Mouse (Mus musculus) midbrain, embryonic 15.5 days (tissue): Measurements from ENCODE around the gene Rcan3. TPM values are rescaled to one million over a fixed set of nuclear protein-coding genes. Genes with fewer than 3 reads are reported as not detected.
A peak's percentile ranks its signal among the peaks of the same experiment; 100 is the strongest.

ENCODE experiments used
- ATAC-seq: fragments of 200-750 bp; cut with Nextera tagmentation; replicated peaks from 2 replicates; pipeline ENCODE4 v1.8.0; 2017; ENCODE audit warnings: moderate TSS enrichment
- H3K27ac ChIP-seq: fragments of 300-500 bp; sonication (generic); 2 replicates; pipeline ENCODE4 v1.5.1; 2015; ENCODE audit warnings: mild to moderate bottlenecking, inconsistent platforms
- H3K27me3 ChIP-seq: fragments of 300-500 bp; sonication (generic); replicated peaks from 2 replicates; pipeline ENCODE4 v1.6.1; 2015; ENCODE audit warnings: inconsistent platforms
- H3K36me3 ChIP-seq: fragments of 300-500 bp; sonication (generic); replicated peaks from 2 replicates; pipeline ENCODE4 v1.6.1; 2015; ENCODE audit warnings: inconsistent platforms
- H3K4me1 ChIP-seq: fragments of 300-500 bp; sonication (generic); 2 replicates; pipeline ENCODE4 v1.6.1; 2015; ENCODE audit warnings: inconsistent platforms
- H3K4me2 ChIP-seq: fragments of 300-500 bp; sonication (generic); 2 replicates; pipeline ENCODE4 v1.6.1; 2015; ENCODE audit warnings: inconsistent platforms, mild to moderate bottlenecking, moderate library complexity
- H3K4me3 ChIP-seq: fragments of 300-500 bp; sonication (generic); 2 replicates; pipeline ENCODE4 v1.5.1; 2015; ENCODE audit warnings: mild to moderate bottlenecking, inconsistent platforms
- H3K9ac ChIP-seq: fragments of 300-500 bp; sonication (generic); 2 replicates; pipeline ENCODE4 v1.6.1; 2015; ENCODE audit warnings: mild to moderate bottlenecking, inconsistent platforms
- H3K9me3 ChIP-seq: fragments of 300-500 bp; sonication (generic); 2 replicates; pipeline ENCODE4 v1.6.1; 2016; ENCODE audit warnings: inconsistent platforms
- WGBS: fragments of 180-500 bp; shearing (Covaris S2); methylation state at CpG from one replicate; pipeline ENCODE4 v1.1.7; 2015; ENCODE audit warnings: mixed read lengths; 5-methylcytosine and 5-hydroxymethylcytosine counted together
- microRNA counts: library from miRNA; unstranded; fragments of <30 nt; microRNA quantifications from one replicate; lab custom pipeline; 2016
- microRNA-seq: library from miRNA; unstranded; fragments of <30 nt; microRNA quantifications from one replicate; pipeline ENCODE4, GENCODE M21; 2016
- polyA plus RNA-seq: library from polyadenylated mRNA; unstranded; fragments of >200 nt; fragmentation: Nextera tagmentation; extraction: Ambion mirVana; gene quantifications from 2 replicates; pipeline ENCODE4 v1.2.1, GENCODE M21; 2015

Rcan3 gene
- polyA plus RNA-seq, 1 experiment from 2014 or later = 54.1 TPM

GRCm38 (mm10) chr4:135381355-135381754, 52.3 kb downstream of the Rcan3 start:
- Histone ChIP-seq H3K27ac (no peak overlapping the region), H3K9me3 (no peaks in the 10 kb centered on the region), H3K36me3 (no peaks in the 10 kb centered on the region), H3K9ac (no peak overlapping the region), H3K4me1 (no peaks in the 10 kb centered on the region), H3K27me3 (0 out of 2 replicates have a peak, but pooled peaks cover 3% of the 10 kb centered on the region), H3K4me2 (no peak overlapping the region), H3K4me3 (no peak overlapping the region)
- WGBS = 51% methylated on average over 8 of the region's 8 CpGs
- ATAC-seq = no peak

DNA sequence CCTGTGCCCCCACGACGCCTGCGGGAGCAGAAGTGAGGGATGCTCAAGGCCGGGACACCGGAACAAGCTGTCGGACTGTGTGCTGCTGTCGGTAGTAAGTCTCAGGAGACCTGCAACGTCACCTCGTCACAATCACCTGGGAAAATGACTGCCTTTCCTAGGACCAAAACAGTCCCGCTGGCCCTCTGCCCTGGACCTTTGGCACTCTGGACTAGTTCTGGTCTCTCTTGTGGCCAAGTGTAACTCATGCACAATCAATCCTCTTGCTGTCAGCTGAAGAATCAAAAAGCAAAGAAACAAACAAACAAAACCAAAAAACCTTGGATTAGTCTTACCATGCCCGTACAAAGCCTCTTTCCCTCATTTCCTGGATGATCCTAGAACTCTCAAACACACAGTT, 56.4 kb downstream of the Rcan3 start:
- H3K9ac ChIP-seq = no peak overlapping the region
- H3K4me1 ChIP-seq = no peaks in the 10 kb centered on the region
- H3K4me3 ChIP-seq = no peak overlapping the region
- no peak overlapping the region for H3K27ac ChIP-seq
- no peak for ATAC-seq
- 86% methylated on average over 11 of the region's 11 CpGs for WGBS
- no peaks in the 10 kb centered on the region for H3K27me3 ChIP-seq
- H3K9me3 ChIP-seq = no peaks in the 10 kb centered on the region
- no peaks in the 10 kb centered on the region for H3K36me3 ChIP-seq
- no peak overlapping the region for H3K4me2 ChIP-seq

DNA sequence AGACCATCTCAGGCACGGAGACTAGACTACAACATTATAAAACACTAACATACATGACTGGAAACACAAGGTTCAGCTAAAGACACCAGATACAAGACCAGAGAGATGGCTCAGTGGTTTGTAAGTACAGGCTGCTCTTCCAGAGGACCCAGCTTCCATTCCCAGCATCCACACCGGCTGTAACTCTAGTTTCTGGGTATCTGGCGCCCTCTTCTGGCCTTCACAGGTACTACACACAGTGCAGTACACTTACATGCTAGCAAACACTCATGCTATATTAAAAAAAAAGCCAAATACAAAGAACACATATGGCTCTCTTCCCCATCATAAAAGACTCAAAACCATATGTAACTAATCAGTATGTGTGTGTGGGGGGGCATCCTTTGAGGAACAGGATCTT, 58.2 kb downstream of the Rcan3 start:
- no peaks in the 10 kb centered on the region for H3K4me1 ChIP-seq
- WGBS = 51% methylated on average over 3 of the region's 3 CpGs
- no peak for ATAC-seq

DNA sequence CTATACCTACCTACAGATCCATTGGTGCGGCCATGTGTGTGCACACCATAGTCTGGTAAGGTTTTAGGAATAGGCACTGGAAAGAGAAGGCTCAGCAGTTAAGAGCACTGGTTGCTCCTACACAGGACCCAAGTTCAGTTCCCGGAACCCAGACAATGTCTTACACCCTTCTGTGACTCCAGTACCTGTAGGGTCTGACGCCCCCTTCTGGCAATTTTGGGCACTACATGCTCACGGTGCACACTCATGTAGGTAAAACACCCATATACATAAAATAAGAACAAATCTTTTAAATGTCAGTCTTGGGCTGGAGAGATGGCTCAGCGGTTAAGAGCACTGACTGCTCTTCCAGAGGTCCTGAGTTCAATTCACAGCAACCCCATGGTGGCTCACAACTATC, 60.4 kb downstream of the Rcan3 start:
- no peak overlapping the region for H3K9ac ChIP-seq
- H3K27me3 ChIP-seq = no peaks in the 10 kb centered on the region
- no peaks in the 10 kb centered on the region for H3K9me3 ChIP-seq
- no peaks in the 10 kb centered on the region for H3K36me3 ChIP-seq
- no peaks in the 10 kb centered on the region for H3K4me1 ChIP-seq
- H3K27ac ChIP-seq = no peak overlapping the region
- 82% methylated on average over 5 of the region's 5 CpGs for whole genome bisulfite sequencing
- no peak overlapping the region for H3K4me2 ChIP-seq
- H3K4me3 ChIP-seq = no peak overlapping the region
- ATAC-seq = no peak

More for the DNA sequence above, 58.2 kb downstream of the Rcan3 start:
- Histone ChIP-seq H3K9ac (no peak overlapping the region), H3K36me3 (no peaks in the 10 kb centered on the region), H3K4me2 (no peak overlapping the region), H3K4me3 (no peak overlapping the region), H3K9me3 (no peaks in the 10 kb centered on the region), H3K27me3 (no peaks in the 10 kb centered on the region), H3K27ac (no peak overlapping the region)

- Histone ChIP-seq H3K27me3 (no peaks in the 10 kb centered on the region), H3K9me3 (no peaks in the 10 kb centered on the region), H3K27ac (no peak overlapping the region), H3K4me1 (no peaks in the 10 kb centered on the region), H3K4me3 (no peak overlapping the region), H3K4me2 (no peak overlapping the region), H3K36me3 (no peaks in the 10 kb centered on the region), H3K9ac (no peak overlapping the region)
- 83% methylated on average over 11 of the region's 11 CpGs for WGBS
- no peak for ATAC-seq
These were observed 63.3 kb downstream of the Rcan3 start for GRCm38 (mm10) chr4:135370372-135370771.

DNA sequence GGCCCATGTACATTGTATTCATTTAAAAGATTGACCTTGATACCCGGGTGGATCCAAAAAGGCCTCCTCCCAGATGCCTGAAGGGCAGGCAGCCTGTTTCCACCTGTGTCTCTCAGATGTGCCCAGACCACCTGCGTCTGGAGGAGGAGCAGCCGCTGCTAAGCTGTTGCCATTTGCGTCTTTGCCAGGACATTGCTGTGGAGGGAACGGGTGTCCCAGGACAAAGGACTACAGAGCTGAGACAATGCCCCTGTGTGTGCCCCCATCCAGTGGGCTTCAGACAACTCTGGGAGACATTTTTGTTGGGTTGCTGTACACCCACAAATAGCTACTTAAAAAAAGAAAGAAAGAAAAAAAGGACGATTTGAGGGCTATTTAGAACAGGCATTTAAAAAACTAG, 70.8 kb downstream of the Rcan3 start:
- no peaks in the 10 kb centered on the region for H3K9me3 ChIP-seq
- no peaks in the 10 kb centered on the region for H3K36me3 ChIP-seq
- no peak overlapping the region for H3K9ac ChIP-seq
- H3K27me3 ChIP-seq = no peaks in the 10 kb centered on the region
- no peak for ATAC-seq
- no peak overlapping the region for H3K4me2 ChIP-seq
- H3K4me3 ChIP-seq = no peak overlapping the region
- H3K27ac ChIP-seq = no peak overlapping the region
- H3K4me1 ChIP-seq = no peaks in the 10 kb centered on the region
- WGBS = 27% methylated on average over 6 of the region's 6 CpGs

MicroRNAs encoded within 50 kb of the gene (microRNA counts, 519-probe panel; counts per million panel counts)
- microRNA mmu-miR-700 (lab: Ali Mortazavi, UCI) = 2,154 counts per million, percentile 26 among the panel's probes with 10 or more counts

Small RNAs within 50 kb of the gene (microRNA-seq; reads per million reads assigned to microRNA genes)
- 293 reads per million, percentile 65 among the genes with 10 or more reads in this experiment for gene Mir700

Other genes starting within 250 kb of the Rcan3 start
- 63.8 and 69.5 TPM in 2 replicates for gene Clic4, start 161.0 kb downstream of the Rcan3 start, polyA plus RNA-seq
- gene Srrm1, start 80.5 kb downstream of the Rcan3 start, polyA plus RNA-seq = 169 and 185 TPM in 2 replicates
- 1.1 and 1.2 TPM in 2 replicates for gene Ncmap, start 35.6 kb downstream of the Rcan3 start, polyA plus RNA-seq
- 0.36 and 0.59 TPM in 2 replicates for gene Stpg1, start 60.9 kb upstream of the Rcan3 start, polyA plus RNA-seq
- 10.7 and 13.1 TPM in 2 replicates for gene Nipal3, start 61.2 kb upstream of the Rcan3 start, polyA plus RNA-seq
- 1.5 TPM in 2 replicates for gene Grhl3, start 139.8 kb upstream of the Rcan3 start, polyA plus RNA-seq